Mouse (Mus musculus) kidney, adult 2 months (tissue): Measurements from ENCODE around the gene Hoxc11.

Experiments used
- CTCF ChIP-seq: fragments of 200-500 bp; conservative IDR thresholded peaks from 2 replicates; pipeline ENCODE4 v1.5.1; 2011; ENCODE audit warnings: low read depth, mild to moderate bottlenecking, control low read depth, low read length, moderate library complexity, mixed read lengths; ENCODE audit not compliant: insufficient read depth, insufficient read length
- POLR2A ChIP-seq: fragments of 200-500 bp; IDR thresholded peaks from one replicate; pipeline ENCODE4 v1.6.1; 2011; ENCODE audit warnings: low read depth, low read length, control low read depth

- TF ChIP-seq POLR2A (no peak), CTCF (no peak)
Observed at GRCm38 (mm10) chr15:102963671-102964640, 9.7 kb downstream of the Hoxc11 start.
